Mouse (Mus musculus): ENCODE data around the gene Fam169a. TPM values are rescaled to one million over a fixed set of nuclear protein-coding genes. Genes with fewer than 3 reads are reported as not detected.

Fam169a gene
- 41.3 and 41.4 TPM in 2 replicates for polyA plus RNA-seq (2014; fragmentation: Nextera tagmentation; extraction: Ambion mirVana)

DNA sequence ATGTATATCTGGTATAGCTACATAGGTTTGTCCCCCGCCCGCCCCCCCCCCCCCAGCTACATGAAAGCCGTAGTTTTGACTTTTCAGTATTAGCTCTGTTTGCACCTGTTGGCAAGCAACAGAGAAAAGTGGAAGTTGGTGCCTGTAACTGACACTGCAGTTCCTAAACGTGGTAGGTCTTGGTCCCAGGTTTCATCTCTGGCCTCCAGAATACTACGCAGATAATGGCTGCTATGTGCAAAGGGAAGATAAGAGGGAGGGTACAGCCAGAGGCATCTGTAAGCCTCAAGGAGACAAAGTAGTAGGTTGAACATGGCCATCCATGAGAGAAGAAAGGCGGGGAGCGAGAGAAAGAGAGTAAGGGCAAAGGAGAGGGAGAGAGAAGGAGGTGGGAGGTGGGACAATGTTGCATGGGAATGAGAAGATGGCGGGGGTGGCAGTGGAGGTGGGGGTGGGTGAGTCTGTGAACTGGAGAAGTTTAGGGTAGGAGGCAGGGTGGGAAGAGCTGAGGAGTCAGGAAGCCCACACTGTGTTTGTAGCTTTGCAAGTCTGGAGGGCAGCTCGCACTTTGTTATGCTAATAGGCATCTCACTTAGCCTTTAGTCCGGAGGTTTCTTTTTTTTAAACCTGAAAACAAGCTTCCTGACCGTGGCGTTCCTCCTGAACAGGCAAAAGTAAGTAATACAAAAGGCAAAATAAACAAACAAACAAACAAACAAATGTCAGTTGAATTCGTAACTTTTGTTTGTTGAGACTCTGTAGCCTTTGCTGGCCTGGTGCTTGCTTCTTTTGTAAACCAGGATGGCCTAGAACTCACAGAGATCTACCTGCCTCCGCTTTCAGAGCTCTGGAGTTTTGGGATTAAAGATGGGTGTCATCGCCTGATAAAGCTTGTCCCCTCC, at the start of gene Fam169a:
TSS of gene Fam169a (plus strand) at position 638 of the 902 bp plus-strand sequence.
- Histone ChIP-seq H3K4me1 (ENCODE audit: control insufficient read depth, insufficient read depth, low read length) (no peaks in the 10 kb centered on the region), H3K4me3 (ENCODE audit: low read depth, low read length) (no peak within 1 kb of the TSS), H3K27me3 (ENCODE audit: control insufficient read depth, insufficient read depth, low read length) (no peaks in the 10 kb centered on the region; the same call in 1 of the 2 replicates), H3K36me3 (ENCODE audit: control insufficient read depth, insufficient read depth, low read length) (no peaks in the 10 kb centered on the region), H3K9ac (replicated peaks; ENCODE audit: low read depth, low read length) (no peak within 1 kb of the TSS), H3K27ac (ENCODE audit: low read depth, low read length) (no peak within 1 kb of the TSS), H3K4me2 (ENCODE audit: low read depth, low read length) (no peak within 1 kb of the TSS), H3K9me3 (ENCODE audit: control insufficient read depth, low read length) (no peaks in the 10 kb centered on the region)
- WGBS = 44% methylated on average over 15 of the region's 15 CpGs
- ATAC-seq (ENCODE audit: low read depth) = no peak

DNA sequence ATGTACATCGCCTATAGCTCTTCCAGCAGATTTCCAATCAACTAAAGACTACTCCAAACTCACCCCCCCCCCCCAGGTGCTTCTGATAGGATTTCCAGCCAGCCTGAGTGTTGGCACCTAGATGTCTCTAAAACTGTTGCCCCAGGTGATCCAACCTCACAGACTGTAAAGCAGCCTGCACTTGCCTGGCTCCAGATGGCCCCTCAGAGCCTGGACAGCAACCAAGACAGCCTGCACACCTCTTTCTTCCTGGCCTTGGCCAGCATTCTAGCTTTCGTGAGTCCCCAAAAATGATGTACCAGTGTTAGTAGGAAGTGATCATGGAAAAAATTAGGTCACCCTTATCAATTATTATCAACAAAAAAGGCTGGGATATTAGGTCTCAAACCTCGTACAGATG, 49.4 kb upstream of the Fam169a start:
- ATAC-seq (ENCODE audit: low read depth) = no peak
- Histone ChIP-seq H3K9me3 (ENCODE audit: control insufficient read depth, low read length) (no peaks in the 10 kb centered on the region), H3K4me3 (ENCODE audit: low read depth, low read length) (no peak overlapping the region), H3K4me2 (ENCODE audit: low read depth, low read length) (no peak overlapping the region), H3K27ac (ENCODE audit: low read depth, low read length) (no peak overlapping the region), H3K4me1 (ENCODE audit: control insufficient read depth, insufficient read depth, low read length) (no peaks in the 10 kb centered on the region), H3K9ac (replicated peaks; ENCODE audit: low read depth, low read length) (no peak overlapping the region), H3K36me3 (ENCODE audit: control insufficient read depth, insufficient read depth, low read length) (no peaks in the 10 kb centered on the region), H3K27me3 (ENCODE audit: control insufficient read depth, insufficient read depth, low read length) (no peaks in the 10 kb centered on the region)
- 97% methylated on average over 3 of the region's 3 CpGs for WGBS

GRCm38 (mm10) chr13:97020122-97020521, 47.0 kb upstream of the Fam169a start:
- H3K9me3 ChIP-seq (ENCODE audit: control insufficient read depth, low read length) = no peaks in the 10 kb centered on the region
- no peaks in the 10 kb centered on the region for H3K4me1 ChIP-seq (ENCODE audit: control insufficient read depth, insufficient read depth, low read length)
- no peak overlapping the region for H3K4me3 ChIP-seq (ENCODE audit: low read depth, low read length)
- ATAC-seq (ENCODE audit: low read depth) = no peak
- H3K9ac ChIP-seq (replicated peaks; ENCODE audit: low read depth, low read length) = no peak overlapping the region
- H3K27ac ChIP-seq (ENCODE audit: low read depth, low read length) = no peak overlapping the region
- H3K36me3 ChIP-seq (ENCODE audit: control insufficient read depth, insufficient read depth, low read length) = no peaks in the 10 kb centered on the region
- no peaks in the 10 kb centered on the region for H3K27me3 ChIP-seq (ENCODE audit: control insufficient read depth, insufficient read depth, low read length)
- WGBS = 44% methylated on average over 5 of the region's 5 CpGs
- H3K4me2 ChIP-seq (ENCODE audit: low read depth, low read length) = no peak overlapping the region

GRCm38 (mm10) chr13:97021906-97022305, 45.2 kb upstream of the Fam169a start:
- H3K4me1 ChIP-seq (ENCODE audit: control insufficient read depth, insufficient read depth, low read length) = no peaks in the 10 kb centered on the region

DNA sequence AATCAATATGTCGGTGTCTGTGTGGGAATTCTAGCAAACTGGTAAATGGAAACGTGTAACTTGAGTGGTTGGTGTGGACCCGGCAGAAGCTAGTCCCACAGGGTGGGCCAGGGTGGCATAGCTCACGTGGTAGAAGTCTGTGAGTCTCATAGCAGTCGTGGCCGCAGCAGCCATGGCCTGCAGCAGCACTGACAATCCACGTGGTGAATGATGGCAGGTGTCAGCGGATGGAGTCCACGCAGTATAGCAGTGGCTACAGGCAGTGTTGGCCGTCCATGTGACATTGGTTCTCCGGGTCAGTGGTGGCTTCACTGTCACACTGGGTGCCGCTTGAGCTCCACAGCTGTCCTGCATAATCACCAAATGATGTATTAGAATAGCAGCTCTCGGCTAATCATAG, 37.0 kb upstream of the Fam169a start:
- no peaks in the 10 kb centered on the region for H3K36me3 ChIP-seq (ENCODE audit: control insufficient read depth, insufficient read depth, low read length)
- no peak for ATAC-seq (ENCODE audit: low read depth)
- no peaks in the 10 kb centered on the region for H3K9me3 ChIP-seq (ENCODE audit: control insufficient read depth, low read length)
- H3K4me3 ChIP-seq (ENCODE audit: low read depth, low read length) = no peak overlapping the region
- no peak overlapping the region for H3K27ac ChIP-seq (ENCODE audit: low read depth, low read length)
- H3K4me2 ChIP-seq (ENCODE audit: low read depth, low read length) = no peak overlapping the region
- no peaks in the 10 kb centered on the region for H3K4me1 ChIP-seq (ENCODE audit: control insufficient read depth, insufficient read depth, low read length)
- no peak overlapping the region for H3K9ac ChIP-seq (replicated peaks; ENCODE audit: low read depth, low read length)
- 92% methylated on average over 13 of the region's 13 CpGs for WGBS
- no peaks in the 10 kb centered on the region for H3K27me3 ChIP-seq (ENCODE audit: control insufficient read depth, insufficient read depth, low read length)

More at GRCm38 (mm10) chr13:97021906-97022305, 45.2 kb upstream of the Fam169a start:
- ATAC-seq (ENCODE audit: low read depth) = no peak
- no peaks in the 10 kb centered on the region for H3K9me3 ChIP-seq (ENCODE audit: control insufficient read depth, low read length)
- no peaks in the 10 kb centered on the region for H3K27me3 ChIP-seq (ENCODE audit: control insufficient read depth, insufficient read depth, low read length)
- H3K27ac ChIP-seq (ENCODE audit: low read depth, low read length) = no peak overlapping the region
- no peak overlapping the region for H3K4me3 ChIP-seq (ENCODE audit: low read depth, low read length)
- no peak overlapping the region for H3K9ac ChIP-seq (replicated peaks; ENCODE audit: low read depth, low read length)
- no peak overlapping the region for H3K4me2 ChIP-seq (ENCODE audit: low read depth, low read length)
- WGBS = 74% methylated on average over 4 of the region's 4 CpGs
- H3K36me3 ChIP-seq (ENCODE audit: control insufficient read depth, insufficient read depth, low read length) = no peaks in the 10 kb centered on the region

DNA sequence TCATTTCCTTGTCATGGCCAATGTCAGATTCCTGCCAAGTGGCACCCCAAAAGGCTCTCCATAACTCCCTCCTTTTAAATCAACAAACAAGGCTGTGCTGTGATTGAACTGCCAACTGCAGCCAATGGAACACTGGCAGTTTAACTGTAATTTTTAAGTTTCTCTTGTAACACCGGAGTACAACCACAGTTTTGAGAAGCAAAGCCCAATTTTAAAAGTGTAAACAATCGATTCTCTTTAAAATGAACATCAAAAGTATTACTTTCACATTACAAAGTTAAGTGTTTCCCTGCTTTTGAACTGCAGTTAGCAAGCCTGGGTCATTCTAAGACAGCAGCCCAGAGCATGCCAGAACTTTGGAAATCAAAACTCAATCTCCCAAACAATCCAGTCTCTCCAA, 32.8 kb upstream of the Fam169a start, which contains the start of gene 1700029F12Rik:
TSS of gene 1700029F12Rik (minus strand) at position 101 of the 400 bp plus-strand sequence.
- Histone ChIP-seq H3K27me3 (ENCODE audit: control insufficient read depth, insufficient read depth, low read length) (no peaks in the 10 kb centered on the region), H3K36me3 (ENCODE audit: control insufficient read depth, insufficient read depth, low read length) (no peaks in the 10 kb centered on the region), H3K9ac (replicated peaks; ENCODE audit: low read depth, low read length) (no peak within 1 kb of the TSS), H3K4me3 (ENCODE audit: low read depth, low read length) (no peak within 1 kb of the TSS), H3K4me2 (ENCODE audit: low read depth, low read length) (no peak within 1 kb of the TSS), H3K4me1 (ENCODE audit: control insufficient read depth, insufficient read depth, low read length) (no peaks in the 10 kb centered on the region), H3K9me3 (ENCODE audit: control insufficient read depth, low read length) (no peaks in the 10 kb centered on the region), H3K27ac (ENCODE audit: low read depth, low read length) (no peak within 1 kb of the TSS)
- WGBS = 84% methylated on average over 2 of the region's 2 CpGs
- no peak for ATAC-seq (ENCODE audit: low read depth)

GRCm38 (mm10) chr13:97051158-97051557, 15.9 kb upstream of the Fam169a start:
- Histone ChIP-seq H3K4me1 (ENCODE audit: control insufficient read depth, insufficient read depth, low read length) (no peaks in the 10 kb centered on the region), H3K9ac (replicated peaks; ENCODE audit: low read depth, low read length) (no peak overlapping the region), H3K36me3 (ENCODE audit: control insufficient read depth, insufficient read depth, low read length) (no peaks in the 10 kb centered on the region), H3K4me3 (ENCODE audit: low read depth, low read length) (no peak overlapping the region), H3K9me3 (ENCODE audit: control insufficient read depth, low read length) (no peaks in the 10 kb centered on the region), H3K27ac (ENCODE audit: low read depth, low read length) (no peak overlapping the region), H3K27me3 (ENCODE audit: control insufficient read depth, insufficient read depth, low read length) (no peaks in the 10 kb centered on the region), H3K4me2 (ENCODE audit: low read depth, low read length) (no peak overlapping the region)
- WGBS = 54% methylated on average over 6 of the region's 6 CpGs
- peak; percentile 38; the same call in 1 of the 2 replicates for ATAC-seq (ENCODE audit: low read depth)

GRCm38 (mm10) chr13:97052667-97053066, 14.4 kb upstream of the Fam169a start:
- Histone ChIP-seq H3K4me1 (ENCODE audit: control insufficient read depth, insufficient read depth, low read length) (no peaks in the 10 kb centered on the region), H3K4me3 (ENCODE audit: low read depth, low read length) (no peak overlapping the region), H3K9me3 (ENCODE audit: control insufficient read depth, low read length) (no peaks in the 10 kb centered on the region), H3K27me3 (ENCODE audit: control insufficient read depth, insufficient read depth, low read length) (no peaks in the 10 kb centered on the region), H3K9ac (replicated peaks; ENCODE audit: low read depth, low read length) (no peak overlapping the region), H3K4me2 (ENCODE audit: low read depth, low read length) (no peak overlapping the region), H3K27ac (ENCODE audit: low read depth, low read length) (no peak overlapping the region), H3K36me3 (ENCODE audit: control insufficient read depth, insufficient read depth, low read length) (no peaks in the 10 kb centered on the region)
- WGBS = 13% methylated on average over 11 of the region's 11 CpGs
- peak; percentile 75 for ATAC-seq (ENCODE audit: low read depth)

- H3K27ac ChIP-seq (ENCODE audit: low read depth, low read length) = no peak overlapping the region
Measured at GRCm38 (mm10) chr13:97053844-97054243, 13.2 kb upstream of the Fam169a start.

More at GRCm38 (mm10) chr13:97053844-97054243, 13.2 kb upstream of the Fam169a start:
- no peak overlapping the region for H3K4me2 ChIP-seq (ENCODE audit: low read depth, low read length)
- no peak overlapping the region for H3K9ac ChIP-seq (replicated peaks; ENCODE audit: low read depth, low read length)
- H3K36me3 ChIP-seq (ENCODE audit: control insufficient read depth, insufficient read depth, low read length) = no peaks in the 10 kb centered on the region
- no peaks in the 10 kb centered on the region for H3K27me3 ChIP-seq (ENCODE audit: control insufficient read depth, insufficient read depth, low read length)
- no peak overlapping the region for H3K4me3 ChIP-seq (ENCODE audit: low read depth, low read length)
- ATAC-seq (ENCODE audit: low read depth) = no peak
- H3K4me1 ChIP-seq (ENCODE audit: control insufficient read depth, insufficient read depth, low read length) = no peaks in the 10 kb centered on the region
- 68% methylated on average over 8 of the region's 8 CpGs for WGBS
- H3K9me3 ChIP-seq (ENCODE audit: control insufficient read depth, low read length) = no peaks in the 10 kb centered on the region
